Mouse (Mus musculus): ENCODE measurements around the gene Gpc6.

The Gpc6 gene

GRCm38 (mm10) chr14:117871268-117871667, 946.2 kb downstream of the Gpc6 start:
- DNase-seq (ENCODE audit: low spot score), result no peak

GRCm38 (mm10) chr14:117879313-117879712, 954.2 kb downstream of the Gpc6 start:
- no peak for DNase-seq (ENCODE audit: low spot score)

- DNase-seq (ENCODE audit: low spot score), result no peak
Measured at GRCm38 (mm10) chr14:117881112-117881511, 956.0 kb downstream of the Gpc6 start.

- DNase-seq (ENCODE audit: low spot score), result no peak
Measured at GRCm38 (mm10) chr14:117882222-117882621, 957.1 kb downstream of the Gpc6 start.

GRCm38 (mm10) chr14:117889653-117890052, 964.5 kb downstream of the Gpc6 start:
- DNase-seq (ENCODE audit: low spot score), result no peak

- no peak for DNase-seq (ENCODE audit: low spot score)
Measured at GRCm38 (mm10) chr14:117891426-117891825, 966.3 kb downstream of the Gpc6 start.

GRCm38 (mm10) chr14:117892026-117892425, 966.9 kb downstream of the Gpc6 start:
- DNase-seq (ENCODE audit: low spot score), result no peak

- no peak for DNase-seq (ENCODE audit: low spot score)
Measured at GRCm38 (mm10) chr14:117894869-117895538, 969.9 kb downstream of the Gpc6 start.

- DNase-seq (ENCODE audit: low spot score), result no peak
Measured at GRCm38 (mm10) chr14:117895539-117895912, 970.4 kb downstream of the Gpc6 start.

- no peak for DNase-seq (ENCODE audit: low spot score)
Measured at GRCm38 (mm10) chr14:117904300-117904699, 979.2 kb downstream of the Gpc6 start.

GRCm38 (mm10) chr14:117905701-117906100, 980.6 kb downstream of the Gpc6 start:
- no peak for DNase-seq (ENCODE audit: low spot score)

- DNase-seq (ENCODE audit: low spot score), result no peak
Measured at GRCm38 (mm10) chr14:117906361-117906760, 981.2 kb downstream of the Gpc6 start.

- no peak for DNase-seq (ENCODE audit: low spot score)
Measured at GRCm38 (mm10) chr14:117908231-117908920, 983.3 kb downstream of the Gpc6 start.

GRCm38 (mm10) chr14:117909046-117909445, 983.9 kb downstream of the Gpc6 start:
- DNase-seq (ENCODE audit: low spot score), result no peak

- no peak for DNase-seq (ENCODE audit: low spot score)
Measured at GRCm38 (mm10) chr14:117910323-117910722, 985.2 kb downstream of the Gpc6 start.

- no peak for DNase-seq (ENCODE audit: low spot score)
Measured at GRCm38 (mm10) chr14:117912624-117913270, 987.6 kb downstream of the Gpc6 start.

- DNase-seq (ENCODE audit: low spot score), result no peak
Measured at GRCm38 (mm10) chr14:117916577-117916976, 991.5 kb downstream of the Gpc6 start.

- no peak for DNase-seq (ENCODE audit: low spot score)
Measured at GRCm38 (mm10) chr14:117918724-117919123, 993.6 kb downstream of the Gpc6 start.

- no peak for DNase-seq (ENCODE audit: low spot score)
Measured at GRCm38 (mm10) chr14:117919612-117920011, 994.5 kb downstream of the Gpc6 start.

- DNase-seq (ENCODE audit: low spot score), result no peak
Measured at GRCm38 (mm10) chr14:117921393-117922014, 996.4 kb downstream of the Gpc6 start.

GRCm38 (mm10) chr14:117923667-117924066, 998.6 kb downstream of the Gpc6 start:
- DNase-seq (ENCODE audit: low spot score), result no peak

GRCm38 (mm10) chr14:117930105-117930847, 1005.2 kb downstream of the Gpc6 start:
- DNase-seq (ENCODE audit: low spot score), result no peak

Data from testis, postnatal 14 days (tissue).